Mouse (Mus musculus) T-helper 17 cell (primary cell): ENCODE data around the gene Lrrc27.

Experiments
- in situ Hi-C, 2 experiments: fragments of 300-600 bp; cut with MboI, MseI; formaldehyde crosslinking; loops; 1 replicate in 1 of 2; 2 replicates in 1 of 2; pipeline ENCODE4 v1.15.1; 2025; ENCODE audit warnings: high pct_unique_total_duplicates in 2 of 2

The Lrrc27 gene

DNA sequence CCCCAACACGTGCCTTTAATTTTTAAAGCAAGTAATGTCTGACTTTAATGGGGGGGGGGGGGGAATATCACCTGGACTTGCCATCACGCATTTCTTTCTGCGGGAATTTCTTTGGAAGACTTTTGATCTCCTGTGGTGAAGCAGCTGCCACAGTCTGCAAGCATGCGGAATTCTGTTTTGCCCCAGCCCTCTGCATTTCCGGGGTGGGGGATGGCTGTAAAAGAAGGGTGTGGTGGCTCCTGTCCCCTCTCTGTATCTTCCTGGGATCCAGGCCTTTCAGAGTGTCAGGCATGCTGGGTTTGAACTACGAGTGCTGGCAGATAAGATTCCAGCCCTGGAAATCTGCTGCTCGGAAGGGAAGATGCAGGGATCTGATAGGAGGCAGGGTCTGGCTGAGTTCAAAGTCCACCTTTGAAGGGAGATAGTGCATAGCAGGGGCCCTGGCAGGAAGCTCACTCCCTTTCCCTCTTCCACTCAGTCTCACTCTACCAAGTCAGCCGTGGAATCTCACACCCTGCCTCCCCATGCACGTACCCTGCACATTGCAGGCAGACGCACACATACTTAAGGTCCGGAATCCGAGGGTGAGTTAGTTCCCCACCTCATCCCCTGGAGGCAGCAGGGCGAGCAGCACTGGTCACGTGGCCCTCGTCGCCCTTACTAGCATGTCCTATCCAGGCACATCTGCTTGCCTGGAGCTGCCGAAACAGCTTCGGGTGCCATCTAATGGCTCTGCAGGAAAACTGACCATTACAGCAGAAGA lies 21.8 kb downstream of the Lrrc27 start:
- in situ Hi-C loops = loop anchor here (5.0 to 10.0 kb wide), 3 partner anchors 63 to 140 kb away; no protein-coding TSS in a partner anchor

DNA sequence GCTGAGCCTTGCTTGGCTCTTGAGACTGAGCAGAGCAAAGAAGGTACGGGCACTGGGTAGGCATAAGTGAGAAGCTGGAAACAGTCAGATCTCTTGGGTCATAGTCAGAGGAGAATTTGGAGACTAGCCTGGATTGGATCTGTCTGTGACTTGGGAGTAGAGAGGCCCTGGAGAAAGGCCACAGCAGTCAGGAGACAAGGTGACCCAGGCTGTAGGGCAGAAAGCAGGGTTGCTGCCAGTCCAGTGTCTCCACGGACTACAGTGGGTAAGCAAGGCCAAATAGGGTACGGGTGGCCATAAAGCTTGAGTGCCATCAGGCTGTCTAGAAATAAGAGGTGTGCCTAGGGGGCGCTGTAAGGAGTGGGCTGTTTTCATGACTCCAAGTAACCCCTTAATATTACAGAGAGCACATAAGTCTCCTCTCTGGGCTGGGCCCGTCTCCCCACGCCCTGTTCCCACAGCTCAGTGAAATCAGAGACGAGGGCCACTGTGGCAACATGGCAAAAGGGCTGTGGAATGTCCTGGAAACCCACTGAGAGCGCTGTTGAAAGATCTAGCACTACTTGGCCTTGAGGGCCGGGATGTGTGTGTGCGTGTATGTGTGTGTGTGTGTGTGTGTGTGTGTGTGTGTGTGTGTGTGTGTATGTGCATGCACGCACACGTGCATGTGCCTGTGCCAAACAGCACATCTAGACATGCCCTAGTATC lies 23.0 kb downstream of the Lrrc27 start:
- in situ Hi-C loops = loop anchor here in 1 of 2 experiments (10.0 kb wide), 1 partner anchor 139 kb away; no protein-coding TSS in a partner anchor

DNA sequence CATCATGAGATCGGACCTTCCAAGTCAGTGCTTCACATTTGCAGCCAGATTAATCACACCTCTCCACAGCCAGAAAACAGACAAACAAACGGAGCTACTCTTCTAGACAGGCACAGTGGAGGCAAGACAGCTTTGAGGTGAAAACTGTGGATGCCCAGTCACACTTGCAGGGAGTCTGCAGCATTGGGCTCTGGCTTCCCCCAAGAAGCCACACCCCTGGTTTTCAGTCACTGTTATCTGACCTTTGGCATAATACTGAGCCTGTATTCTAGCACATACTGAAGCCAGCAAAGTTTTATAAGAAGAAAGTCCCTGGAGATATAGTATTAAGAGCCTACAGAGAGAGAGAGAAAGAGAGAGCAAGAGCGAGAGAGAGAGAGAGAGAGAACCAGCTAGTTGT lies 26.6 kb downstream of the Lrrc27 start:
- in situ Hi-C loops = loop anchor here in 1 of 2 experiments (10.0 kb wide), 1 partner anchor 135 kb away; no protein-coding TSS in a partner anchor

DNA sequence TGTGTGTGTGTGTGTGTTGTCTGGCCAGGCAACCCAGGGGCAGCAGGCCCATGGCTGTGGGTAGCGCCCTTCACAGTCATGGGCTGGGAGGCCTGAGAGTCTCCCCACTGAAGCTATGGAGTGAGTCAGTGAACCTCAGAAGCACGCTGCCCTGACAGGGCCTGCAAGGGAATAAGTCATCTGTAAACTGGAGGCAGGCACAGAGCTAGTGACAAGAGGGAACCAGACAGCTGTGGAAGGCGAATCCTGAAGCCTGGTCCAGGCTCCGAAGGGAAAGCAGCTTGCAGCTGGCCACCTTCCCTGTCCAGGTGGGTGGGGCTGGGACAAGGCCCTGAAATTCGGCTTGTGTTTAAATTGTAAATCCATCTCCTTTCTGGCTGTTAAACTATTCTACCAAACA lies 33.3 kb downstream of the Lrrc27 start:
- in situ Hi-C loops = no loop called here

DNA sequence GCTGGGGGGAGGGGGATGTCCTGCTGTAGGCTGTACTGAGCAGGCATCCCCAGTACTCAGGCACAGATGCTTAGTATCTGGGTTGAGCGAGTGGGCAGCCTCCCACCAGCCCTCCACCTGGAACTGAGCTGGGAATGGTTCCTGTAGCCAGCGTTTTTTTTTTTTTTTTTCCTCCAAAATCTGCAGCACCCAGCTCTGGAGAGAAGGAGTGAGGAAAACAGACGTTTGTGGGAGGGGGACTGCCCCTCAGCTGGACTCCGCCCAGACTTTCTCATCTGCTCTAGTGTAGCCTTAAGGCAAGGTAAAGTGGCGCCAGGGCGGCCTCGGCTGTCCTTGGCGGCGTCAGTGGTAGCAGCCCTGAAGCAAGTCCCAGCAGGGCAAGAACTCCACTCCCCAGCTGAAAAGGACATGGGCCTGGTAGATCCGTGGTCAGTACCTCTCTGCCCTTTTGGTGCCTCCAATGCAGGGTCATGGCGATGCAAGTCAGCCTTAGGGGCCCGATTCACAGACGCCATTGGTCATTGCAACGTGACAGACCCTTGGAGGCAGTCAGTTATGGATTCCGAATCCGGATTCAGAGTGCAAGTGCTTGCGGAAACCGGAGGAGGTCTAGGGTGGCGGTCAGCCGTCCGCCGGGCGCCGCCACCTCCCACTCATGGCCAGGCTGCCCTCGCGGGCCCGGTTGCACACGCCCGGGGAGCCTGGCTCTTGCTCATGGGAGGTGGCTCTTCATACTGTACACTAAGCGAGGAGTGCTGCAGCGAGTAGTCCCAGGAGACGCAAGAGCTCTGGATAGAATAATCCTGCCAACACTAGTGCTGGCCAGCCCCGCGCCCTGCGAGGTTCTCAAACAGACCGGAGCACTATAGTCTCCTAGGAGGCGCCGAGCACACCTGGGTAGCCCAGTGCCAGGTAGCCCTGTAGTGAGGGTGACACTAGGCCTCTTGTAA lies 34.4 kb downstream of the Lrrc27 start:
- in situ Hi-C loops = no loop called here

DNA sequence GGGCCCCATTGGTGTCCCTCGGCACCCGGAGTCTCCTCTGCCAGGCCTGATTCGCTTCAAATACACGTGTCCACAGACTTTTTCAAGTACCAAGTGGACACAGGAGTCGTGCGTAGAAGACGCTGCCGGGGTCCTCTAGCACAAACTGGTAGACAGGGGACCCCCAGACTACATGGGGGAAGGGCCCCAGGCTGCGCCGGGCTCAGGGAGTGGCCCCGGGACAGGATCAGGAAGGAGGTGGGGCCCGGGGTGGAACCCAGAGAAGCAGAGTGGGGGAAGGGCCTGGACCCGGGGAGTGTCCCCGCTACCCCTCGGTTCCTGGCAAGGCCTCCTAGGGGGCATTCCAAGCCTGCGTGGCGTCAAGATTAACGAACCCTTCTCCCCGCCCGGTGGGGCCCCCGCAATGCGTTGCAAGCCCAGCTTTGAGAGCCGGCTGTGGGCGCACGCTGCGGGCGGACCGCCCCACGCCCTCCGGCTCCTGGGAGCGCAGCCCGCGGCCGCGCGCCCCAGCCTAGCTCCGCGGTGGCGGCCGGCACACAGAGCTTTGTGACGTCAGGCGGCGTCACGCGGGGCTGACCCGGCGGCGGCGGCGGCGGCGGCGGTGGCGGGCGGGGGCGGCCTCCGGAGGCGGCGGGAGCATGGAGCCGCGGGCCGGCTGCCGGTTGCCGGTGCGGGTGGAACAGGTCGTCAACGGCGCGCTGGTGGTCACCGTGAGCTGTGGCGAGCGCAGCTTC lies 35.3 kb downstream of the Lrrc27 start, which contains the start of gene Pwwp2b:
TSS of gene Pwwp2b (plus strand) at position 602 of the 734 bp plus-strand sequence.
- in situ Hi-C loops = no loop called here

GRCm38 (mm10) chr7:139248615-139249405 lies 36.0 kb downstream of the Lrrc27 start:
- in situ Hi-C loops = no loop called here

DNA sequence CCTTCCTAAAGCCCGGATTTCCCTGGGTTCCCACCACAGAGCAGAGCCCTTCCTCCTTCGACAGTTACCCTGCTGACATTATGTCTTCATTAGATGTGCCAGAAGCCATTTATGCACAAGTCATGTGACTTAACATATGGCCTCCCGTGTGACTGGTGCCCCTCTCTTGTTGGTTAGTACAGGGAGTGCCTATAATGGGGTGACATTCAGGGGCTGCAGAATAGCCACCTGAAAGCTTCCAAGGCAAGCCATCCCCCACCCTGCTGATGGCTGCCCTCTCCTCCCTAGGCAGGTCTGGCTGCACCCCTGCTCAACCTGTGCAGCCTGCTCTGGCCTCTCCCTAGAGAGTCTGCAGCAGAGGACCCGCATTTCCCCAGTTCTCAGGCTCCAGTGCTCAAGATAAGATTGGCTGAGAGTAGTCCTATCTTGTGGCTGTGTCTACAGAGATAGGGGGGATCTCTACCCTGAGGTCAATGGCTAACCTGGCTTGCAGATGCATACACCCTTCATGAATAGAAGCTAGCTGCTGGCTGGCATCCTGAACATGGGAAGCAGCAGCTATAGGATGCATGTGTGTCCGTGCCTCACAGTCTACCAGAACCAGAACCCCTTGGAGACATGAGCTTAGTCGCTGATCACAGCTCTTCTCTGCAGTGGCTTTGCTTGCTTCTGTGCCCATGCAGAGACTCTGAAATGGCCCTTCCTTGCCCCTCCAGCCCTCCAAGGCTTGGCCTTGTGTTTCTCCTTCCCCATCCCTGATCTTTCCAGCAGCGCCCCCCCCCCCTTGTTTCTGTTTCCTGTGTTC lies 36.8 kb downstream of the Lrrc27 start:
- in situ Hi-C loops = no loop called here

GRCm38 (mm10) chr7:139251881-139252301 lies 39.1 kb downstream of the Lrrc27 start:
- in situ Hi-C loops = no loop called here

DNA sequence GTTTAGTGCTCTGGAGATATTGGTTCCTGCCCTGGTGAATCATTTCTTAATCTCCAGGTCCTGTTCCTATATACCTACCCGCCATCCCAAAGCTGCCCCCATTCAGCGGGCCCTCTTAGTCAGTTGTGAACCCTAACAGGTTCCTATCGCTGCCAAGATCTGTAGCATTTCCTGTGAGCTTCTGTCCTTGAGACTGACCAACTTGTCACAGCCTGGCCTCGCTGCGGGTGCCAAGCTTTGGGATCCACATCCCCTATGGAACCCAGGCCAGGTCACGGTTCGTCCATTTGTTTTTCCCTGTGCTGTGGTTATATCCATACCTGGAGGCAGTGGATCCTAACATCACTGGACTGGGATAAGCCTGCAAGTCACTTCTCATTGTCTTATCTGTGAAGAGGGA lies 39.8 kb downstream of the Lrrc27 start:
- in situ Hi-C loops = no loop called here

DNA sequence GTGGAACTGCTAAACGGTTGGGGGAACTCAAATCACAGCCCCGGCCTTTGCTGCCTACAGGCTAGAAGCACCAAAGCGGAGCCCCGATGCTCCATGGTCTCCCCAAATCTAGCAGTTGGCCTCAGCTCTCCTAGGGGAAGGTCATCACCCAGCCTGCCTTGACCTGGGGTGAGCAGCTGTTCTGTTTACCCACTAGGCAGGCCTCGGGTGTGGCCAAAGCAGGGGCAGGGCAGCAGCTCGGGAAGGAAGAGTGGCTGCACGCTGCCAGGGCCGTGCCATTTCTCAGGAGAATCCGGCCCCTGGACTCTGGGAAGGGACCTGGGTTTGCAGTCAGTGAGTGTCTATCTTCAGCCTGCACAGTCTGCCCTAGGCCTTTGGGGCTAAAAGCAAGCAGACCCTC lies 40.2 kb downstream of the Lrrc27 start:
- in situ Hi-C loops = no loop called here

- in situ Hi-C loops = no loop called here
These were observed 40.7 kb downstream of the Lrrc27 start for GRCm38 (mm10) chr7:139253462-139253861.

DNA sequence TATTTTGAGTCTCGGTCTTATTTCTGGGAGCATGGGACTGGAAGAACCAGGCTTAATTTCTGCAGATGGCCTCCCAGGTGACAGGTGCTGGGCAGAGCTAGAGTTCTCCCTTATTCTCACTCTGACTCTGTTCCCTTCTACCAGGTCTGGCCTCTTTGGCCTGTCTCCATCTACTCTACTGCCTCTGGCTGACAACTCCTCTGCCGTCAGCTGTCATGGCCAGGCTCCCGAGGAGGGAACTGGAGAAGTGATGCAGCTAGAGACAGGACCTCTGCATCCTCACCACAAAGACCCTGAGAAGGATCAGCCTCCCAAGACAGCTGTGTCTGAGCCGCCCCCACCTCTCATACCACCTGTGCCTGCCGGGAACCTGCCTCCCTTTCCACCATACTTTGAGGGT lies 41.8 kb downstream of the Lrrc27 start:
- in situ Hi-C loops = no loop called here

- in situ Hi-C loops = no loop called here
These were observed 45.2 kb downstream of the Lrrc27 start for GRCm38 (mm10) chr7:139257752-139258542.

DNA sequence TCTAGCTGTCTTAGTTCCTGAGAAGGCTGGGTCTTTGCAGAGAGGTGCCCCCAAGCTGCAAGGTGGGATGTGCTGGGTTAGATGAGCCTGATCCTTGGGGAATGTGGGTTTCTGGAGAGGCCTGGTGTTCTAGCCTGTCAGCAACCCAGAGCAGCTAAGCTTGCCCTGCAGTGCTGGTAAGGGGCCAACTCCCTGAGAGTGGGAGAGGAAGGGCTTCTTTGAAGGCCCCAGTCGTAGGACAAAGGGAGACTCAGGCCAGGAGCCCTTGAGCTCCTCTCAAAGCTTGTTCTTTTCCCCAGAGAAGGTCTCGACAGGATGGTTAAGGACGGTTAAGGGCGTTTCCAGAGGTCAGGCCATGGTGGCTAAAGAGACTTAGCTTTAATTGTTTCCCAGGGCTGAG lies 51.5 kb downstream of the Lrrc27 start:
- in situ Hi-C loops = no loop called here

- in situ Hi-C loops = no loop called here
These were observed 52.8 kb downstream of the Lrrc27 start for GRCm38 (mm10) chr7:139265634-139266033.

DNA sequence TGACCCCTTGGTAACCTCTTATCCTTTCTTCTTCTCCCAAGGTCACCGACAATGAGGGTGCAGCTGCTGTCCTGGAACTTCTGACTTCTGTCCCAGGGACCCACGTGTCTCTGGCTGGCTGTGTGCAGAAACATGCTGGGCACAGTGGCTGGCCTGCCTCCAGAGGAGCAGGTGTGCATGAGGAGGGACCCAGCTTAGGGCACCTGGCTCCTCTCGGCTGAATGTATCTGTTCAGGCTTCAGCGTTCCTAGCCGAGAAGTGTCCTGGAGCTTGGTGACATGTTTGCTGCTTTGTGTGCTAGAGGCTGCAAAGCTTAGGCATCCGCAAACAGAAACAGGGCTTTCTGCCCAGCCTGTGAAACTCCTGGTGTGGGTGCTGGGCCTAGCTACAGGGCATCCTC lies 53.6 kb downstream of the Lrrc27 start:
- in situ Hi-C loops = no loop called here
